Comparison of ENCODE assay signal across 8 mouse cellular contexts in genomic region chr7:66108961-66109854, GRCm38 (mm10). TPM values are rescaled to one million over a fixed set of nuclear protein-coding genes. Genes with fewer than 3 reads are reported as not detected.
DNase-seq lines count a peak whose midpoint lies in the region; ATAC-seq lines count a peak whose summit lies in the region.

TSS of gene Chsy1 (plus strand) at chr7:66109515.

- peak; percentile 93 for DNase-seq in adrenal gland, postnatal 10 days
- DNase-seq in embryo, embryonic 9.5 days (ENCODE audit: extremely low spot score), result peak; percentile 92
- peak; percentile 84 to 90 for DNase-seq in gastrocnemius, postnatal 4 days (ENCODE audit: low spot score in 2 of 2)
- peak; percentile 93 to 95 for DNase-seq in left cerebral cortex, postnatal 36 days (ENCODE audit: low spot score in 2 of 2)
- peak; percentile 93 for DNase-seq in midbrain, embryonic 10.5 days (ENCODE audit: low spot score)
- DNase-seq in right cerebral cortex, postnatal 4 days, result peak; percentile 90
- peak; percentile 91 for DNase-seq in yolk sac, embryonic 10.5 days (ENCODE audit: low spot score)

- peaks cover 4% of the 10 kb centered on the region for H3K4me1 ChIP-seq in intestine, embryonic 16.5 days (ENCODE audit: control insufficient read depth, insufficient read depth, low read length)
- H3K4me1 ChIP-seq in midbrain, embryonic 10.5 days, result peaks cover 37% of the 10 kb centered on the region

- H3K4me3 ChIP-seq in intestine, embryonic 16.5 days (ENCODE audit: low read length), result peak within 1 kb of the TSS; percentile 87
- H3K4me3 ChIP-seq in midbrain, embryonic 10.5 days, result peak within 1 kb of the TSS; percentile 93

- WGBS in intestine, embryonic 16.5 days, result under 1% methylated on average over 103 of the region's 123 CpGs
- WGBS in midbrain, embryonic 10.5 days, result 4% methylated on average over 113 of the region's 123 CpGs

- H3K9me3 ChIP-seq in intestine, embryonic 16.5 days (ENCODE audit: control insufficient read depth, low read length), result no peaks in the 10 kb centered on the region
- H3K9me3 ChIP-seq in midbrain, embryonic 10.5 days (replicated peaks), result no peaks in the 10 kb centered on the region

- intact Hi-C loops in left cerebral cortex, postnatal 36 days (cut with DNase I), result loop anchor here (2.0 to 10.0 kb wide), 3 partner anchors 68 to 556 kb away; no protein-coding TSS in a partner anchor

- peak within 1 kb of the TSS; percentile 84 for H3K4me2 ChIP-seq in intestine, embryonic 16.5 days (ENCODE audit: low read depth, low read length)

- no peaks in the 10 kb centered on the region for H3K36me3 ChIP-seq in intestine, embryonic 16.5 days (ENCODE audit: control insufficient read depth, insufficient read depth, low read length)
- 0 out of 2 replicates have a peak, but pooled peaks cover under 1% of the 10 kb centered on the region for H3K36me3 ChIP-seq in midbrain, embryonic 10.5 days

- H3K27ac ChIP-seq in intestine, embryonic 16.5 days (ENCODE audit: low read length), result peak within 1 kb of the TSS; percentile 82
- peak within 1 kb of the TSS; percentile 97 for H3K27ac ChIP-seq in midbrain, embryonic 10.5 days (replicated peaks)

- no peaks in the 10 kb centered on the region for H3K27me3 ChIP-seq in intestine, embryonic 16.5 days (replicated peaks; ENCODE audit: control insufficient read depth, insufficient read depth, low read length)
- peaks cover 10% of the 10 kb centered on the region for H3K27me3 ChIP-seq in midbrain, embryonic 10.5 days (ENCODE audit: low read depth, poor library complexity, severe bottlenecking)

- H3K9ac ChIP-seq in intestine, embryonic 16.5 days (ENCODE audit: low read depth, low read length), result peak within 1 kb of the TSS; percentile 82

- ATAC-seq in intestine, embryonic 16.5 days, result peak; percentile 86

RNA-seq across cellular contexts. Expression of gene Chsy1, which starts in this region (rescaled TPM):
- 10 to 100 TPM; 19.7 to 20.1 TPM for total RNA-seq in adrenal gland, postnatal 10 days (2021)
- total RNA-seq in gastrocnemius, postnatal 4 days (2021), result 10 to 100 TPM; 32.0 to 35.9 TPM
- polyA plus RNA-seq in intestine, embryonic 16.5 days (2015; fragmentation: Nextera tagmentation; extraction: Ambion mirVana), result 6.3 and 7.0 TPM in 2 replicates
- 10 to 100 TPM; 15.4 to 16.2 TPM for total RNA-seq in left cerebral cortex, postnatal 36 days (2021)
- polyA plus RNA-seq in midbrain, embryonic 10.5 days (2016; fragmentation: Nextera tagmentation; extraction: Ambion mirVana), result 12.0 and 12.2 TPM in 2 replicates

Comparison
In these comparisons a context has a peak if more than half of its experiments do, and no peak if none do; other contexts are left out.
1. Peak in every context shown above with its lines: DNase-seq, ATAC-seq, H3K4me3 ChIP-seq and H3K27ac ChIP-seq.